Mouse (Mus musculus) MEL (cell line): ENCODE data around the gene Stk32b.

ENCODE experiments used
- CTCF ChIP-seq, 3 experiments: IDR thresholded peaks in 2 of 3; conservative IDR thresholded peaks in 1 of 3; 2 replicates each; pipeline ENCODE4 v1.5.1; 2011 to 2012; ENCODE audit warnings: low read length in 3 of 3, low read depth in 2 of 3, mild to moderate bottlenecking in 2 of 3, improper control_type of control experiment in 1 of 3, inconsistent platforms in 1 of 3, mixed read lengths in 1 of 3, moderate library complexity in 1 of 3; ENCODE audit not compliant: control insufficient read depth in 1 of 3, insufficient read depth in 1 of 3, poor library complexity in 1 of 3, severe bottlenecking in 1 of 3
- EP300 ChIP-seq, 2 experiments: IDR thresholded peaks; 2 replicates each; pipeline ENCODE4 v1.6.1; 2011; ENCODE audit warnings: improper control_type of control experiment in 2 of 2, low read length in 2 of 2, low read depth in 1 of 2, mild to moderate bottlenecking in 1 of 2
- HCFC1 ChIP-seq: IDR thresholded peaks from 2 replicates; pipeline ENCODE4 v1.6.1; 2012; ENCODE audit warnings: low read depth, mild to moderate bottlenecking, inconsistent platforms, low read length, improper control_type of control experiment, moderate library complexity
- JUND ChIP-seq: IDR thresholded peaks from 2 replicates; pipeline ENCODE4 v1.6.1; 2011; ENCODE audit warnings: low read depth, mild to moderate bottlenecking, improper control_type of control experiment, low read length
- MXI1 ChIP-seq: IDR thresholded peaks from 2 replicates; pipeline ENCODE4 v1.6.1; 2011; ENCODE audit warnings: mild to moderate bottlenecking, low read depth, low read length, improper control_type of control experiment
- POLR2A ChIP-seq, 2 experiments: IDR thresholded peaks; 2 replicates each; pipeline ENCODE4 v1.6.1; 2011 to 2012; ENCODE audit warnings: low read length in 2 of 2, mild to moderate bottlenecking in 2 of 2, control low read depth in 1 of 2, improper control_type of control experiment in 1 of 2, low read depth in 1 of 2, moderate library complexity in 1 of 2; ENCODE audit not compliant: control insufficient read depth in 1 of 2, insufficient read depth in 1 of 2, poor library complexity in 1 of 2
- RCOR1 ChIP-seq: IDR thresholded peaks from 2 replicates; pipeline ENCODE4 v1.6.1; 2012; ENCODE audit warnings: low read depth, mild to moderate bottlenecking, inconsistent platforms, low read length, improper control_type of control experiment
- TAL1 ChIP-seq: IDR thresholded peaks from 2 replicates; pipeline ENCODE4 v1.6.1; 2012; ENCODE audit warnings: mild to moderate bottlenecking, inconsistent platforms, low read length, moderate library complexity, mixed read lengths
- USF1 ChIP-seq: IDR thresholded peaks from 2 replicates; pipeline ENCODE4 v1.6.1; 2014; ENCODE audit warnings: low read depth, mild to moderate bottlenecking, inconsistent platforms, low read length, improper control_type of control experiment, moderate library complexity
- ZKSCAN1 ChIP-seq: IDR thresholded peaks from 2 replicates; pipeline ENCODE4 v1.6.1; 2012; ENCODE audit warnings: low read depth, mild to moderate bottlenecking, inconsistent platforms, low read length, improper control_type of control experiment, moderate library complexity

- TF ChIP-seq CTCF (IDR thresholded peaks at IDR 0.05 in 2 of 3, conservative IDR thresholded peaks at IDR 0.05 in 1 of 3; ENCODE audit: control insufficient read depth in 1 of 3, insufficient read depth in 1 of 3, low read depth in 2 of 3, low read length in 3 of 3, poor library complexity in 1 of 3, severe bottlenecking in 1 of 3): no peak
- no peak for TF ChIP-seq HCFC1
- no peak for TF ChIP-seq USF1
- no peak for TF ChIP-seq EP300 (IDR thresholded peaks at IDR 0.05; ENCODE audit: low read depth in 1 of 2, low read length in 2 of 2)
- TF ChIP-seq POLR2A (IDR thresholded peaks at IDR 0.05; ENCODE audit: control insufficient read depth in 1 of 2, insufficient read depth in 1 of 2, low read depth in 1 of 2, low read length in 2 of 2, poor library complexity in 1 of 2): no peak
- TF ChIP-seq RCOR1: no peak
- TF ChIP-seq MXI1: no peak
- no peak for TF ChIP-seq JUND
- no peak for TF ChIP-seq TAL1
- no peak for TF ChIP-seq ZKSCAN1
Observed at GRCm38 (mm10) chr5:37520441-37520840, 196.5 kb downstream of the Stk32b start.
